Mouse (Mus musculus): ENCODE measurements around the gene Plac9b.
"Not testable (repeated sequence)": the region's sequence is repeated elsewhere in the genome, so short reads cannot be mapped to it uniquely, and the experiment has no call there.

- not testable (repeated sequence) for TF ChIP-seq CTCF (IDR thresholded peaks at IDR 0.05; ENCODE audit: extremely low read depth, insufficient read depth, insufficient read length, insufficient replicate concordance); POLR2A (IDR thresholded peaks at IDR 0.05; ENCODE audit: low read depth, low read length)
These were observed 35.2 kb downstream of the Plac9b start for GRCm38 (mm10) chr14:26147095-26147494.
